Mouse (Mus musculus): ENCODE data around the gene 6430571L13Rik. TPM values are rescaled to one million over a fixed set of nuclear protein-coding genes. Genes with fewer than 3 reads are reported as not detected.

Gene 6430571L13Rik
- under 1 TPM in 1 of 2 experiments, not detected in 1; 0.50 TPM for total RNA-seq (2023)

DNA sequence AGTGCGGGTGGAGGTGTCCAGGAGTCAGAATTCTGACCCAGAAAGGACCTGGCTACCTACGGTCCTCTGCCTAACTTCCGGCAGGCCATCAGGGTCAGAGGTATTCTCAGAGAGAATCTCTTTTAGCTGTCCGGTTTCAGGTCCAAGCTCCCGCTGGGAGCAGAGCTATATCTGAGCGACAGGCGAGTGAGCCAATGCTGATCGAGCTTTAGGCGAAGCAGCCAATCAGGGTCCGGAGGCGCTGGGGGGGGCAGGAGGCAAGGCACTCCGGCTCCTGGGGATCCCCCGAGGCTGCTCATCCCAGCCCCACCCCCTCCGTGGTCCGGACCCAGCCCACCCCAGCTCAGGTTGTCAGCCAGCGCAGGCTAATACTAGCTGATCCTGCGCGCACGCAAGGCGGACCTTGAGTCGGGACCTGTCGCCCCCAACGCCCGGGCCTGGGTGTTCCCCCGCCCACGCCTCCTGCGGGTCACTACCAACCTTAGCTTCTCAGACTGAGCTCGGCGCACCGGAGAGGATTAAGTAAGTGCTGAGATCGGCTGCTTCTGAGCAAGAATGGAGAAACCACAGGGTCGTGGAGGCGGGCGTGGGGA is at the start of gene 6430571L13Rik:
Gene 6430571L13Rik, plus strand, starts transcription at position 336 of the 593 bp plus-strand sequence.

DNA sequence AAGGTAGTCTGAATTCAATTTTAAA is 44.6 kb upstream of the 6430571L13Rik start, which contains the start of gene Cish:
Gene Cish, plus strand, starts transcription at position 11 of the 25 bp plus-strand sequence.

DNA sequence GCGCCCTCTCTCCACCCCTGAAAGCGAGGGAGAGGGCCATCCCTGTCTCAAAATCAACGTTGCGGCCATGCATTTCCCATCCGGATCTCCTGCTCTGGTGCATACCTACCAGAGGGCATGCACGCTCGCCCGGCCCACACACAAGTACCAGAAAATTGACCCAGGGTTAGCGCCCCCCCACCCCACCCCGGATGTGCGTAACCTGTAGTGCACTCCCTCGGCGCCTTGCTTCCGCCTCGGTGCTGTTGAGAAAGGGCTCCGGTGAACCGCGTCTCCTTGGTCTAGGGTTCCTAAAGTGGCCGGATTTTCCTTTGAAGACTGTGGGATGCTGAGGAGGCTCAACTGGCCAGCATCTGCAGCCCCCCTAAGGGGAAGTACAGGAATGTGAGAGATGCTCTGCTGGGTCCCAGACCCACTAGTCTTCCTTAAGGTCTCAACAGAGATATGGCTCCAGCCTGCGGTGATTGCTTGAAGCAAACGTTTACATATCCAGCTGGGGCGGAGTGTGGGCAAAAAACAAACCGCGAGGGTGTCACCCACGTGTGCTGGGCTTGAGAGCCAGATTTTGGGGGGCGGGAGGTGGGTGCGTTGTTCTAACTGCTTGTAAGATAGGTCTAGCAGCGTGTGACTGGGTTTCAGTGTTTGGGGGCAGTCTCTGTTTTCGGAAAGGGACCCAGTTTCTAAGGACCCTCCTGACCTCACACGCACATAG is 2.1 kb upstream of the 6430571L13Rik start, which contains the start of gene Hemk1:
Gene Hemk1, minus strand, starts transcription at position 179 of the 712 bp plus-strand sequence.

DNA sequence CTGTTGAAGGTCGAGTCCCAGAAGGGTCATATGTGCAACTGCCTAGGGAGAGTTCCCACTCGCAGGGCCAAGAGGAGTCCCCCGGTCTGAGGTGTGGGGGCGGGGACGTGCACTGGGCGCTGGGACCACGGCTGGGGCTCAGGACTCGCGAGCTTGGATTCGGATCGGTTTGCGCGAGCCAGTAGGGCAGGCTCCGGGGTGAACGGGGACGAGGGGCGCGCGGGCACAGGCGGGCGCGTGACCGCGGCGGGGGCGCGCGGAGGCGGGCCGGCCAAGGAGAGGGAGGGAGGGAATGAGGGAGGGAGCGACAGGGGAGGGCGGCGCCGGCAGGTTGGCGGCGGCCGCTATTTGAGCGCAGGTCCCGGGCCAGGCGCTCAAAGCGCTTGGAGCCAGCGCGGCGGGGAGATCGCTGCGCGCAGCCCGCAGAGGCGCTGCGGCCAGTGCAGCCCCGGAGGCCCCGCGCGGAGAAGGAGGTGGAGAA is 59.1 kb downstream of the 6430571L13Rik start, which contains the start of gene Cacna2d2:
Gene Cacna2d2, plus strand, starts transcription at position 122 of the 481 bp plus-strand sequence.

Other genes starting within 250 kb of the 6430571L13Rik start
- gene Dock3, start 108.7 kb upstream of the 6430571L13Rik start, total RNA-seq (2023): not detected
- gene Mapkapk3, start 50.7 kb upstream of the 6430571L13Rik start, total RNA-seq (2023): 10 to 100 TPM; 43.9 to 52.1 TPM
- 10 to 100 TPM; 28.0 to 28.6 TPM for gene Cish, start 44.6 kb upstream of the 6430571L13Rik start, total RNA-seq (2023)
- 1 to 10 TPM; 7.9 to 8.4 TPM for gene Hemk1, start 2.3 kb upstream of the 6430571L13Rik start, total RNA-seq (2023)
- gene Cacna2d2, start 59.0 kb downstream of the 6430571L13Rik start, total RNA-seq (2023): 1 to 10 TPM; 2.1 to 2.9 TPM
- 10 to 100 TPM; 33.5 to 34.2 TPM for gene Tmem115, start 193.3 kb downstream of the 6430571L13Rik start, total RNA-seq (2023)
- 10 to 100 TPM; 16.0 to 20.4 TPM for gene Cyb561d2, start 201.6 kb downstream of the 6430571L13Rik start, total RNA-seq (2023)
- gene Nprl2, start 201.6 kb downstream of the 6430571L13Rik start, total RNA-seq (2023): 10 to 100 TPM; 27.7 to 32.8 TPM
- gene Zmynd10, start 206.7 kb downstream of the 6430571L13Rik start, total RNA-seq (2023): 1 to 10 TPM in 1 of 2 experiments, under 1 TPM in 1; 0.68 to 3.0 TPM
- gene Rassf1, start 211.0 kb downstream of the 6430571L13Rik start, total RNA-seq (2023): 10 to 100 TPM; 82.6 to 85.1 TPM
- 10 to 100 TPM; 22.7 to 28.4 TPM for gene Tusc2, start 222.7 kb downstream of the 6430571L13Rik start, total RNA-seq (2023)
- 1 to 10 TPM; 3.9 to 4.3 TPM for gene Hyal2, start 227.3 kb downstream of the 6430571L13Rik start, total RNA-seq (2023)
- gene Hyal1, start 236.3 kb downstream of the 6430571L13Rik start, total RNA-seq (2023): 1 to 10 TPM; 1.9 to 2.2 TPM
- 10 to 100 TPM in 1 of 2 experiments, 1 to 10 TPM in 1; 9.4 to 14.8 TPM for gene Naa80, start 238.3 kb downstream of the 6430571L13Rik start, total RNA-seq (2023)
- gene Hyal3, start 240.2 kb downstream of the 6430571L13Rik start, total RNA-seq (2023): 1 to 10 TPM; 1.5 to 3.7 TPM
- 10 to 100 TPM; 24.5 to 35.8 TPM for gene Ifrd2, start 247.0 kb downstream of the 6430571L13Rik start, total RNA-seq (2023)